Mouse (Mus musculus) heart, adult 2 months (tissue): ENCODE data around the gene Mfsd12.

Source experiments
- CTCF ChIP-seq: fragments of 200-600 bp; IDR thresholded peaks from 2 replicates; pipeline ENCODE4 v1.8.1; 2022; ENCODE audit warnings: antibody characterized with exemption, mild to moderate bottlenecking, moderate library complexity
- EP300 ChIP-seq: fragments of 200-500 bp; IDR thresholded peaks from 2 replicates; pipeline ENCODE4 v1.6.1; 2011; ENCODE audit warnings: low read depth, low read length, control low read depth; ENCODE audit not compliant: insufficient read depth
- POLR2A ChIP-seq: fragments of 200-500 bp; IDR thresholded peaks from 2 replicates; pipeline ENCODE4 v1.6.1; 2011; ENCODE audit warnings: mild to moderate bottlenecking, low read depth, low read length, control low read depth; ENCODE audit not compliant: insufficient read depth

DNA sequence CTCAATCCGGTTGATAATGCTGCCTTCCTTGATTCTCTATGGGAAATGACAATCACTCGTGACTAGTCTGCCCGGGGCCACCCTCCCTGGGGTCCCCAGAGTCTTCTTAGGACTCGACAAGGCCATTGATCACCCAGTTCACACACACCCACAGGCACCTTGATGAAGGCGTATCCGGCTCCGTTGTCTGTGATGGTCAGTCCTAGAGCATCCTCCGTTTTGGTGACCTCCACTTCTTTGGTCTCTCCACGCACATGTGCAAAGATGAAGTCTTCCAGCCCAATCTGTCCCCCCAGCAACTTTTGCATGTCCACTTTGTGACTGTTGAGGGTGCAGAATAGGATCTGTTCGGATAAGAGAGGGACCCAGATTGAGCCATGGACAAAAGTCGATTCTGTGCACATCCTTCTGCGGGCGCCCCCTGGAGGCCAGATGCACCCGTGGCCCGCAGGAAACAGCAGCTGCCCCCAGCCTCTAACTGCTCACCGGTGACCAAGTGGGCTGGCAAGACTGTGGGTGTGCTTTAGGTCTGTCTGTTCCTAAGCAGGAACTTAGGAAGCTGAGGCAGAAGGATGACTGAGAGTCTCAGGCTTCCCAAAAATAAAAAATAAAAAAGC lies 15.8 kb upstream of the Mfsd12 start:
- TF ChIP-seq CTCF (peak; percentile 97), EP300 (0 out of 2 replicates have a peak, but pooled peaks have one; percentile 18), POLR2A (no peak)
